Mouse (Mus musculus): ENCODE results near the gene Rhbdf2.

The Rhbdf2 gene

DNA sequence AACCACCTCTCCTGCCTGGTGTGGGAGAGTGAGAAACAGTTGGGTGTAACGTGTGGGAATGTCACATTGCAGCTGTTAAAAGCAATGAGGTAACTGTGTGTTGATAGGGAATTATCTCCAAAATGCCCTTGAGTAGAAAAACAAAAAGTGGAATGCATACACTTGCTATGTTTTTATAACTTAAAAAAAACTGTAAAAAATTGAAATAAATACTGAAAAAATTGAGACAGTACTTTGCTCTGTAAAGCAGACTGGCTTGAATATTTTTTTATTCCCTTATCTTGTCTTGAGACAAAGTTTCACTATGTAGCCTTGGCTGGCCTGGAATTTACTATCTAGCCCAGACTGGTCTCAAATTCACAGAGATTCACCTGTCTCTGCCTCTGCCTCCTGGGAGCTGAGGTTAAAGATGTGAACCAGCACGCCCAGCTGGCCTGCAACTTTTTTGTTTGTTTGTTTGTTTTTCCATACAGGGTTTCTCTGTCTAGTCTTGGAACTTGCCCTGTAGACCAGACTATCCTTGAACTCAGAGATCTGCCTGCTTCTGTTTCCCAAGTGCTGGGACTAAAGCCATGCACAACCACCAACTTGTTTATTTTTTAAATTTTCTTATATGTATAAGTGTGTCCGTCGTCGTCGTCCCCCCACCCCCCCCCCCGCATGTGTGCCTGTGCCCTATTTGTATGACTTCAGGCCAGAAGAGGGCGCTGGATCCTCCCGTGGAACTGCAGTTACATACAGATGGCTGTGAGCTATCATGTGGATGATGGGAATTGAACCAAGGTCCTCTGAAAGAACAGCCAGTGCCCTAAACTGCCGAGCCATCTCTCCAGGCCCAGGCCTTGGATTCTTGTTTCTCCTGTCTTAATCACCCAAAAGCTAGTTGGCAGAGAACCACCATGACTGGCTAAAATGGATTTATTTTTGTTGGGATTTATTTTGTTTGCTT lies 527 bp upstream of the Rhbdf2 start:
- in situ Hi-C loops (cut with MboI; ENCODE audit: low pct_unique_long_range_greater_than_20kb in 1 of 2, low sequenced_read_pairs in 2 of 2, unreplicated experiment in 1 of 2) = no loop called here

DNA sequence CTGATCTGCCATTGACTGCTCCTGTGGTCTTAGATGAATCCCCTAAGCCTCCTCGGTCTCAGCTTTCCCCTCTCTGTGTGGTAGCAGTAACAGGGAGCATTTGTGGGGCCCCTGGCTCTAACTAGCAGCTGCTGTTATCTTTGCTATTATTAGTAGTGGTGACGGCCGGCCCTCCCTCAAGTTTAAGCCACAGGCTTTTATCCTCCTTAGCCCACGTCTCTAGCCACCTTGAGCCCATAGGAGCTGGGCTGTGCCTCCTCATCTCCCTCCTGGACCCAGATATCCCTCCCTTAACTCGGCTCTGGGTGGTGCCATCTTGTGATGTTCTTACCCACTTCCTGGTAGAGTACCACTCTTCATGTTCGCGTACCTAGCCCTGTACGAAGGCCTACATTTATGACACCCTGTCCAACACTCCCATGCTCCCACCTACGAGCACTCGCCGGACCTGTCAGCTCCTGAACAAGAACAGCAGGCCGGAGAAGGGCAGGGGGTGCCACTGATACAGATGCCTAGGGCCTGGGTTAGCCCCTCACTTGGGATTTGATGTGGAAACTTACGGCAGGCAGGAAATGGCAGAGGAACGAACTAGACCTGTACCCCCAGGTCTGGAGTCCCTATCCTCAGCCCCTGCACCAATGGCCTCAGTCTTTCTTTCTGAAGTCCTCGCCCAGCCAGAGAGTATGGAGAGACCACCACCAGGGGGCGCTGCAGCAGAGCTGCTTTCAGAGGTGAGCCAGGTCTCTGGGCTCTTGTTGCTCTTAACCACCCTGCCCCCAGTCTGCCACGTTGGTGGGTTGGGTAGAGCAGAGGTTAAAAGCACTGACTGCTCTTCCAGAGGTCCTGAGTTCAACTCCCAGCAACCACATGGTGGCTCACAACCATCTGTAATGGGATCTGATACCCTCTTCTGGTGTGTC lies 1.5 kb downstream of the Rhbdf2 start:
- in situ Hi-C loops (cut with MboI; ENCODE audit: low pct_unique_long_range_greater_than_20kb in 1 of 2, low sequenced_read_pairs in 2 of 2, unreplicated experiment in 1 of 2) = no loop called here

DNA sequence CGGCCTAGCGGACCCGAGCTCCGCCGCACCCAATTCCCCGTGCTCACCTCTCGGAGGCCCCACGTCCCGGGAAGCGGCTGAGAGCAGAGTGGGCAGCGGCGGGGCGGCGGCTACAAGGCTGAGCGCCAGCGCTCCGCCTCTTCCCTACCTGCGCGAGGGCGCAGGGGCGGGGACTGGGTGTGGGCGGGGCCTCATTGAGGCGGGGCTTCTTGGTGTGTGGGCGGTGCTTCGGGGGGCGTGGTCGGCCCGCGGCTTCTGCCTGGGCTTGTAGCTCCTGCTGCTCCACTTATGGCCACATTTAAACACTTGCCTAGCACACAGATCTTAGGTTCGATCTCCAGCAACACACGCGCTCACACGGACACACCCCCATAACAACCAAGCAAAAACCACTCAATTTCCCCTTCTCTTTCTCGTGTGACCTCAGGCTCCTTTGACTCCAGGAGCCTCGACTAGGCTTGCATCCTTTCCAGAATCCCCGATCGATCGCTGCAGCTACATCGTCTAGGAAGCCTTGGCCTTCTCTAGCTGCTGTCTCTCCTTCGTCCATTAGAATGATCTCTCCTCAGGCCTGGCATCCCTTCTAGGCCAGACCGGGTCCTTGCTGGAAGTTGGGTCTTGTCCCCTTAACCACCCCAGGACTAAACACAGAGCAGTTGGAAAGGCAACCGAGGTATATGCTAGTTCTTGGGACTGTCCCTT lies 2.5 kb downstream of the Rhbdf2 start:
- in situ Hi-C loops (cut with MboI; ENCODE audit: low pct_unique_long_range_greater_than_20kb in 1 of 2, low sequenced_read_pairs in 2 of 2, unreplicated experiment in 1 of 2) = no loop called here

- in situ Hi-C loops (cut with MboI; ENCODE audit: low pct_unique_long_range_greater_than_20kb in 1 of 2, low sequenced_read_pairs in 2 of 2, unreplicated experiment in 1 of 2) = no loop called here
These were observed 3.3 kb downstream of the Rhbdf2 start for GRCm38 (mm10) chr11:116623281-116624124.

DNA sequence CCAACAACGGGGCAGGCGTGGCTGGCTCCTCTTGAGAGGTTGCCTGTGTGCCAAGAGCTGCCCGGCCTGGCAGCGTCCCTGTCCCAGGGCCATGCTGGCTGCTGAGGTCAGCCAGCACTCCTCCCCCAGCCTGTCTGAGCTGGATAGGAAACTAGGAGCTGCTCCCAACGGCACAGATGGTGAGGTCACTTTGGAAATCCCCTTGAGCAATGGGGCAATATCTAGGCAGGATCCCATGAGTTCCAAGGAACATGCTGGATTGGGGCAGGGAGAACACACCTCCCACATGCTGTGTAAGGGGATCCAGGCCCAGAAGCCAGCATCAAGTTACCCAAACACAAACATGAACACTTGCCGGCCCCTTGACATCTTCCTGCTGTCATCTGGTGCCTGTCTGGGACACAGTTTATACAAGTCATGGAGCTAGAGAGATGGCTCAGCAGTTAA lies 5.5 kb downstream of the Rhbdf2 start:
- in situ Hi-C loops (cut with MboI; ENCODE audit: low pct_unique_long_range_greater_than_20kb in 1 of 2, low sequenced_read_pairs in 2 of 2, unreplicated experiment in 1 of 2) = no loop called here

DNA sequence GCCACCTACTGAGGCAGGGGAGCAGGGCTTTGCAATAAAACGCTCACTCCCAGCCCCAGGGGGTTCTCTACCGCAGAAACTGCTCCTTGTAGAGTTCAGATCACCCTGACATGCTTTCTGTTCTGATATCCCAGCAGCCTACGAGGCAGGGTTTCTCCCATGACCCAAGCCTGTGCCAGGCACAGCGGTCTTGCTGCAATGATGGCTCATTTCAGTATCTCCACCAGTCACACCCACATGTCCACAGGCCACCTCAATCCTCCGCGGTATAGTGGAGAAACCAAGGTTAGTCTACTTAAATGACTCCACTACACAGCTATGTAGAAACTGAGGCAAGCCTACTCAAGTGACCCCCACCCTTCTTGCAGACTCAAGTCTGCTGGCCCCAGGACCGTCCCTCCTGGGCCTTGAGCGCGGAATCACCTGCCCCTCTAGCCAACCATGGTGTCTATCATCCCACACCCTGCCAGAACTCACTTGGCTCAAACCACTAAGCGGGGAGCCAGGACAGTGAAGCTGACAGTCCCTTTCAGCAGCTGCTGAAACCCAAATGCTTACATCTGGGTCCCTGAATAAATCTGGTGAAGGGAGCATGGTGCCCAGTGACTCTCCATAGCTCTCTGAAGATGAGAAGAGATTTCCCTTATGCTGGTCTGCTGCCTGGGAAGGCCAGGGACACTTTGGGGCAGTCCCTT lies 6.1 kb downstream of the Rhbdf2 start:
- in situ Hi-C loops (cut with MboI; ENCODE audit: low pct_unique_long_range_greater_than_20kb in 1 of 2, low sequenced_read_pairs in 2 of 2, unreplicated experiment in 1 of 2) = no loop called here

DNA sequence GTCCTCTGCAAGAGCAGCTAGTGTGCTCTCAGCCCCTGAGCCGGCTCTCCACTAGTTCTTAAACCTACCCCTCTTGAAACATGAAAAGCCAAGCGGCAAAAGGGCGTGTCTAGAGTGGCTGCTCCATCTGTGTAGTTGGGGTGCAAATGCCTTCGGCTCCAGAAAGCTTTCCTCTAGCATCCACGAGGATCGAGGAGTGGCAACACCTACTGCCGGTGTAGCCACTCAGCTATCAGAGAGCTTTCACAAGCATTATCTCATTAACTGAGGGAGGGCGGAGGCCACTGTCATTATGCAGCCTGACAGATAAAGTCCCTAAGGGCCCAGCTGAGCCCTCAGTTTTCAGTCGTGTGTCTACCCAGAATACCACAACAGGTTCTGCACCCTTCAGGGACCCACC lies 6.7 kb downstream of the Rhbdf2 start:
- in situ Hi-C loops (cut with MboI; ENCODE audit: low pct_unique_long_range_greater_than_20kb in 1 of 2, low sequenced_read_pairs in 2 of 2, unreplicated experiment in 1 of 2) = no loop called here

DNA sequence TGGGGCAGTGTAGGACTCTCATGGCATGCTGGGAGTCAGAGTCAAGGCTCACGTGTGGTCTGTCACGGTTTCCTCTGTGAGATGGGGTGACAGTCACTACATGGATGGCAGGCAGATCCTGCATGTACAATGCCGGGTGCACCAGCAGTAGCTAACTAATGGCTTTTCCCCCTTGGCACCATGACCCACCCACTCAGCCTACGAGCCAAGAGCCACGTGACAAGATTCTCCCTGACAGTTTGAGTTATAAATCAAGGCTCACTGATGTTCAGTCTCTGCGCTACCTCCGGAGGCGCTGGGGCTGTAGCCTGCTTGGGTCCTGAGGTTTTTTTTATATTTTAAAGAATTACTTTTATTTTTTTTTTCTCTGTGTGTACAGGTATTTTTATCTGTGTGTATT lies 7.3 kb downstream of the Rhbdf2 start:
- in situ Hi-C loops (cut with MboI; ENCODE audit: low pct_unique_long_range_greater_than_20kb in 1 of 2, low sequenced_read_pairs in 2 of 2, unreplicated experiment in 1 of 2) = no loop called here

DNA sequence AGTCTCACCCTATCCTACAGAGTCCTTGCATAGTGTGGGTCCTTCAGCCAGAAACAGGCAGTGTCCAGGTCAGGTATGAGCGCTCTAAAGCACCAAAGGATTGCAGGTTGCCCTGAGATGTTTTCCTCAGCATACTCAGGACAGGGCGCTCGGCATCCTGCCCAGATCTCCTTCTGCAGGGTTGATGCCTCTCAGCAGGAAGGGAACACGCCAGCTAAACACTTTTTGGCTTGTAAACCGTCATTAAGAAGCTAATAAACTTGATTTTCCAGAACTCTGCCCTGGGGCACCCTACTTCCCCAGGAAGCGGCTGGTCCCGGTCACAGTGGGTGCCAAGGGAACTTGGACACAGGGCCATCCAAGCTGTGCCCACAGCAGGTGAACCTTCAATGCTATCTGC lies 7.7 kb downstream of the Rhbdf2 start:
- in situ Hi-C loops (cut with MboI; ENCODE audit: low pct_unique_long_range_greater_than_20kb in 1 of 2, low sequenced_read_pairs in 2 of 2, unreplicated experiment in 1 of 2) = no loop called here

GRCm38 (mm10) chr11:116618666-116619065 lies 8.2 kb downstream of the Rhbdf2 start:
- in situ Hi-C loops (cut with MboI; ENCODE audit: low pct_unique_long_range_greater_than_20kb in 1 of 2, low sequenced_read_pairs in 2 of 2, unreplicated experiment in 1 of 2) = no loop called here

- in situ Hi-C loops (cut with MboI; ENCODE audit: low pct_unique_long_range_greater_than_20kb in 1 of 2, low sequenced_read_pairs in 2 of 2, unreplicated experiment in 1 of 2) = no loop called here
These were observed 9.2 kb downstream of the Rhbdf2 start for GRCm38 (mm10) chr11:116617641-116618040.

DNA sequence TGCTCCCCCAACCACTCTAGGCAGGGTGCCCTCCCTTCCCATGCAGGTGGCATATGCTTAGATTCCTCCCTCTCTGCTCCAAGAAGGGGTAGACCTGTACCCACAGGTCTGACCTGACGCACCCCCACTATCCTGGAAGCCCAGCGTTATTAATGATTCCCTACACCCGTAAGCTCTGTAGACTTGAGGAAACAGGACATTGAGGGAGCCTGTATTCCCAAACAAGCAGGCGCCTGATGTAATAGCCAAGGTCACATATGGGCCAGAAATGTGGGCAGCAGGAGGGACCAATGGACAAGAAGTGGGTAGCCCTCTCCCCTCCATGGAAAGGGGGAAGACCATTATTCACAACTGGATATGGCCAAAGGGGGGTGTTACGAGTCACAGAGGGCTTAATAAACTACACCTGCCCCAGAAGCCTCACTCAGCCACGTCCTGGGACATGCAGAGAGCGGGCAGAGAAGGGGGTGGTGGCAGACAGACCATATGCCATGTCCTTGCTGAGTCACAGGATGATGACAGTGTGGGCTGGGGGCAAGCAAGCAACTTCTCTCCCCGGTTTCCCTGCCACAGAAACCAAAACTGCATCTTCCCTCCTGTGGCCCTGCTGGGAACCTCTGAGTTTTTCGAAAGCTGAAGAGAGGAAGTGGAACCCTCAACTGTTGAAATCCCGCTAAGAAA lies 10.2 kb downstream of the Rhbdf2 start:
- in situ Hi-C loops (cut with MboI; ENCODE audit: low pct_unique_long_range_greater_than_20kb in 1 of 2, low sequenced_read_pairs in 2 of 2, unreplicated experiment in 1 of 2) = no loop called here

DNA sequence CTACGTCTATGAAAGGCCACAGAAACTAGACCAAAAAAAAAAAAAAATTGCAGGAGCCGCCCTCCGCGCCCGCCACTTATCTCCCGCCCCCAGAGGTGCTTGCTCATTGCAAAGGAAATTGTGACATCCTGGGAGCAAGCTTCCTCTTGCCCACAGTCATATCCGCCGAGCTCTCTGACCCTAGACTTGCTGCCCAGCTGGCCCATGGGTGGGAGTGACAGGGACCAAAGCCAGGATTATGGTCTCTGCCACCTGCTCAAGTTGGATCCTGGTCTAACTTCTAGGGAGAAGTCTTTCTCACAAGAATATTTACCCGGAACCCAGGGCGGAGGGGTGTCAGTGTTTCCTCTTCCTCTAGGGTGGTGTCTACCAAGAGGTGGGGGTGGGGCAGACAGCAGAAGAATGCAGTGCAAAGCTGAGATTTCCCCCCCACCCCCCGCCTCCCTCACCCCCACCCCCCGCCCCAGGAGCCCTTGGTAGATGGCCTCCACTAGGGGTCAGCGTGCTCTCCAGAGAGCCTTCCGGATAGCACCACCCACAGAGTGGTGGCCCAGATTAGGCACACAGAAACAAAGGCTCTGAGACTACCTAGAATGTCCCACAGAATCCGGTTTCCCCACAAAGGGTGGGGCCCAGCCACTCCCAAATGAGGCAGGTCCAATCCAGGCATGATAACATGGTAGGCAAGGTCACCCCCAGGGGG lies 10.9 kb downstream of the Rhbdf2 start:
- in situ Hi-C loops (cut with MboI; ENCODE audit: low pct_unique_long_range_greater_than_20kb in 1 of 2, low sequenced_read_pairs in 2 of 2, unreplicated experiment in 1 of 2) = no loop called here

- in situ Hi-C loops (cut with MboI; ENCODE audit: low pct_unique_long_range_greater_than_20kb in 1 of 2, low sequenced_read_pairs in 2 of 2, unreplicated experiment in 1 of 2) = no loop called here
These were observed 13.6 kb downstream of the Rhbdf2 start for GRCm38 (mm10) chr11:116613234-116613633.

GRCm38 (mm10) chr11:116612554-116612953 lies 14.3 kb downstream of the Rhbdf2 start:
- in situ Hi-C loops (cut with MboI; ENCODE audit: low pct_unique_long_range_greater_than_20kb in 1 of 2, low sequenced_read_pairs in 2 of 2, unreplicated experiment in 1 of 2) = no loop called here

- in situ Hi-C loops (cut with MboI; ENCODE audit: low pct_unique_long_range_greater_than_20kb in 1 of 2, low sequenced_read_pairs in 2 of 2, unreplicated experiment in 1 of 2) = no loop called here
These were observed 14.9 kb downstream of the Rhbdf2 start for GRCm38 (mm10) chr11:116611883-116612282.

Measured in mouse embryonic stem cell (cell line).